Mouse (Mus musculus) Patski (cell line): ENCODE data around the gene Twf1. TPM values are rescaled to one million over a fixed set of nuclear protein-coding genes. Genes with fewer than 3 reads are reported as not detected.
A peak's percentile ranks its signal among the peaks of the same experiment; 100 is the strongest.

Experiments
- ATAC-seq: fragments of 100-300 bp; one replicate; pipeline ENCODE4 v1.8.0; 2021
- CTCF ChIA-PET: fragments of 350-600 bp; sonication (Branson Sonifier 250); formaldehyde crosslinking; loops from one replicate; lab custom pipeline; 2022; ENCODE audit warnings: inconsistent platforms; lab: Charles Lee
- POLR2A ChIA-PET: fragments of 350-600 bp; sonication (Branson Sonifier 250); formaldehyde crosslinking; loops from one replicate; lab custom pipeline; 2022; ENCODE audit warnings: antibody characterized with exemption, inconsistent platforms; lab: Charles Lee
- DNase-seq: peaks from one replicate; pipeline ENCODE4 v3.0.0-alpha.2; 2011; ENCODE audit warnings: low read depth, low spot score
- H3K27me3 ChIP-seq: fragments of 371-371 bp; one replicate; pipeline ENCODE4 v1.5.1; 2021
- CTCF ChIP-seq: fragments of 100-300 bp; IDR thresholded peaks from one replicate; pipeline ENCODE4 v1.5.1; 2021
- in situ Hi-C: fragments of 300-500 bp; cut with MboI; formaldehyde crosslinking; loops from 3 replicates; pipeline ENCODE4 v1.11.1; 2018; ENCODE audit warnings: low pct_unique_long_range_greater_than_20kb, mixed read lengths
- polyA plus RNA-seq: library from polyadenylated mRNA; unstranded; gene quantifications from one replicate; pipeline ENCODE4 v1.2.3, GENCODE M21; 2021

Twf1 gene
- 112 TPM for polyA plus RNA-seq

GRCm38 (mm10) chr15:94589219-94590075 lies at the start of gene Twf1:
Gene Twf1 (minus strand): TSS chr15:94589889.
- ChIA-PET CTCF (no interaction called here), POLR2A (interaction anchor here (1.2 kb wide), 1 partner anchor 46 kb away, joined by 3 read pairs; the partner anchor contains the start of genes Irak4 and Pus7l)
- peak; percentile 65 for DNase-seq
- TF ChIP-seq CTCF = peak; percentile 38
- peak; percentile 97 for ATAC-seq
- in situ Hi-C loops = no loop called here
- peaks cover 8% of the 10 kb centered on the region for H3K27me3 ChIP-seq

GRCm38 (mm10) chr15:94639126-94639525 lies 49.4 kb upstream of the Twf1 start:
- ChIA-PET POLR2A (no interaction called here), CTCF (no interaction called here)
- no peak for ATAC-seq
- no peaks in the 10 kb centered on the region for H3K27me3 ChIP-seq
- no peak for DNase-seq
- TF ChIP-seq CTCF = no peak
- in situ Hi-C loops = no loop called here

DNA sequence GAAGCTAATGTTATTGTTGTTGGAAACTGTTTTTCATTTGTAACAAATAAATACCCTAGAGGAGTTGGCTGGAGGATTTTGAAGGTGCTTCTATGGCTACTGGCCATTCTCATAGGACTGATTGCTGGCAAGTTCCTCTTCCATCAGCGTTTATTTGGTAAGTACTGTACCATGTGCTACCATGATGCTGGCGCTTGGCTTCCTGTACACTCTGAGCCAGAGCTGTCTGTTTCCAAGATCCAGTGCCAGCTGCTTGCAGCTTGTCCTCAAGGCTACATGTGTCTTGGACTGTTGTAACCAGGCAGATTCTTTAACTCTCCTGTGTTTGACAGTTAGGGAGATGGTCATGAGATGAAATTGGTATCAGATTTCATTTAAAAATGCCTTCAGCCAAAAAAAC lies 48.5 kb upstream of the Twf1 start:
- DNase-seq (no peak), ATAC-seq (no peak)
- no peak for TF ChIP-seq CTCF
- CTCF ChIA-PET = no interaction called here
- no peaks in the 10 kb centered on the region for H3K27me3 ChIP-seq
- POLR2A ChIA-PET = no interaction called here
- in situ Hi-C loops = no loop called here

- no peak for TF ChIP-seq CTCF
- in situ Hi-C loops = no loop called here
- CTCF ChIA-PET = interaction anchor here (1.3 kb wide), 1 partner anchor 27 kb away, joined by 4 read pairs; no protein-coding TSS in a partner anchor
- ATAC-seq (no peak), DNase-seq (no peak)
- H3K27me3 ChIP-seq = no peaks in the 10 kb centered on the region
- POLR2A ChIA-PET = no interaction called here
Measured at GRCm38 (mm10) chr15:94634524-94634923, 44.8 kb upstream of the Twf1 start.

DNA sequence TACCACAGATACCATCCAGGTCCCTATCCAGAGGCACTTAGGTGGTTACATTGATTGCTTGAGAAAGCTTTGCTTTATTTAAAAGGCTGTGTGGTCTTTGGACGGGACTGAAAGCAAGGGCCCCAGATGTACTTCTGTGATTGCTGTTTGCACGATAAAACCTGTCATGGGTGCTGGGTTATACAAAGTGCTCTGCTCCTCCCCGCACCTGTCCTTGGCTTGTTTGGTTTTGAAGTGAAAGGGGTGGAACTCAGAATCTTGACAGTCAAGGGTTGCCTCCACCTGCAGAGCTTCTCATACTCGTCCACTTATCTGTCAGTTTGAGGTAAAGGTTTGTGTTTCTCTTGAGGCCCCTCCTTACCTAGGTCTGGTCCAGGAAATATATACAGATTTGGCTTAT lies 40.9 kb upstream of the Twf1 start:
- ATAC-seq (no peak), DNase-seq (no peak)
- CTCF ChIA-PET = interaction anchor here (0.6 kb wide), 1 partner anchor 1376 kb away, joined by 3 read pairs; no protein-coding TSS in a partner anchor
- POLR2A ChIA-PET = no interaction called here
- TF ChIP-seq CTCF = no peak
- H3K27me3 ChIP-seq = peaks cover 13% of the 10 kb centered on the region
- in situ Hi-C loops = no loop called here

GRCm38 (mm10) chr15:94628830-94629601 lies 39.3 kb upstream of the Twf1 start, which contains the start of gene Tmem117:
Gene Tmem117 (plus strand): TSS chr15:94629232.
- ChIA-PET POLR2A (no interaction called here), CTCF (no interaction called here)
- DNase-seq (no peak), ATAC-seq (peak; percentile 85)
- in situ Hi-C loops = no loop called here
- H3K27me3 ChIP-seq = peaks cover 19% of the 10 kb centered on the region
- no peak for TF ChIP-seq CTCF

GRCm38 (mm10) chr15:94628463-94628829 lies 38.8 kb upstream of the Twf1 start:
- POLR2A ChIA-PET = no interaction called here
- TF ChIP-seq CTCF = no peak
- H3K27me3 ChIP-seq = peaks cover 19% of the 10 kb centered on the region
- CTCF ChIA-PET = no interaction called here
- ATAC-seq = no peak
- DNase-seq = no peak
- in situ Hi-C loops = no loop called here

DNA sequence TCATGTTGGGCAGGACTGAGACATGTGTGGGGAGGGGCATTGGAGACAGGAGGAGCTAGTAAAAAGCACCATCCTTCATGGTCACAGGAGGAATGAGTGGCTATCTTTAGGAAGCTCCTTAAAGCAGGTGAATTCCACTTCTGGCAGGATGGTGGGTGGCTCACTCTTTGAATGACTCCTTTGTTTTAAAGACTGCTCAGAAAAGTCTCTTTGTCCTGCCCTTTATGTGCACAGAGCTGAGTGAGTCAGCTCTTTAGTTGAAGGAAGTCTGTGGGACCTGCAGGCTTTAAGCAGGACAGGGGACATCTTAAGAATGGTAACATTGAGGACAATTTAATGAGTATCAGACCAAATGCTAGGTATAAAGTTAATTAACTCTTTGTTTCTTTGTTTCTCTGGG lies 31.2 kb upstream of the Twf1 start:
- POLR2A ChIA-PET = no interaction called here
- DNase-seq (no peak), ATAC-seq (no peak)
- peaks cover 8% of the 10 kb centered on the region for H3K27me3 ChIP-seq
- CTCF ChIA-PET = interaction anchor here (1.1 kb wide), 1 partner anchor 40 kb away, joined by 4 read pairs; no protein-coding TSS in a partner anchor
- in situ Hi-C loops = no loop called here
- no peak for TF ChIP-seq CTCF

GRCm38 (mm10) chr15:94616036-94616435 lies 26.3 kb upstream of the Twf1 start:
- TF ChIP-seq CTCF = no peak
- ATAC-seq (no peak), DNase-seq (no peak)
- no peaks in the 10 kb centered on the region for H3K27me3 ChIP-seq
- in situ Hi-C loops = no loop called here
- CTCF ChIA-PET = no interaction called here
- POLR2A ChIA-PET = no interaction called here

DNA sequence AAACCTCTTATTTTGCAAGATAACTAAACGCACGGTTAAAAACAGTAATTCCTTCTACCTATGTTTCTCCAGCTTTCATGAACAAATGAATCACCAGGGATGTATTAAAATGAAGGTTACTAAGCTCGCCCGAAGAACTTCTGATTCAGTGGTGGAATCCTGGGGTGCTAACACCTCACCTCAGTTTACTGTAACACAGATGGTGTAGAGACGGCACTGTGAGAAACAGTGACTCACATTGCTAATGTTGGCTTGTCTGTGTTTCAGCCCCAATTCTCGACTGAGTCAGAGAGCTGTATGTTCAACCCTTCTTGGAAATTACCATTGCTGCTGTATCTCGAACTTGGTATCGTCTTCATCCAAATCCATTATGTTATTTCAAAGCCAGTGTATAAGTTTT lies 18.1 kb upstream of the Twf1 start:
- in situ Hi-C loops = loop anchor here (10.0 kb wide), 1 partner anchor 53 kb away; no protein-coding TSS in a partner anchor
- DNase-seq (no peak), ATAC-seq (no peak)
- H3K27me3 ChIP-seq = peaks cover 14% of the 10 kb centered on the region
- POLR2A ChIA-PET = no interaction called here
- no peak for TF ChIP-seq CTCF
- CTCF ChIA-PET = interaction anchor here (0.9 to 1.1 kb wide), 2 partner anchors 11 to 50 kb away, joined by 3 read pairs; no protein-coding TSS in a partner anchor
